Mouse (Mus musculus): Measurements from ENCODE around the gene Arih2.

Gene Arih2

GRCm38 (mm10) chr9:108579344-108579690, 69.9 kb downstream of the Arih2 start:
- no peak for DNase-seq (ENCODE audit: low read depth)

- peak; percentile 92 for DNase-seq (ENCODE audit: low read depth)
Observed at GRCm38 (mm10) chr9:108578545-108579343, 70.4 kb downstream of the Arih2 start, which contains the start of gene Wdr6. Gene Wdr6 (minus strand): TSS chr9:108578739.

- DNase-seq (ENCODE audit: low read depth) = no peak
Observed at GRCm38 (mm10) chr9:108577934-108578544, 71.1 kb downstream of the Arih2 start.

- no peak for DNase-seq (ENCODE audit: low read depth)
Observed at GRCm38 (mm10) chr9:108577025-108577424, 72.2 kb downstream of the Arih2 start.

GRCm38 (mm10) chr9:108575321-108576297, 73.6 kb downstream of the Arih2 start:
- DNase-seq (ENCODE audit: low read depth) = no peak

- no peak for DNase-seq (ENCODE audit: low read depth)
Observed at GRCm38 (mm10) chr9:108574921-108575320, 74.3 kb downstream of the Arih2 start.

GRCm38 (mm10) chr9:108573774-108574690, 75.2 kb downstream of the Arih2 start:
- no peak for DNase-seq (ENCODE audit: low read depth)

- DNase-seq (ENCODE audit: low read depth) = no peak
Observed at GRCm38 (mm10) chr9:108572321-108572720, 76.9 kb downstream of the Arih2 start.

GRCm38 (mm10) chr9:108571401-108571973, 77.7 kb downstream of the Arih2 start:
- no peak for DNase-seq (ENCODE audit: low read depth)

- DNase-seq (ENCODE audit: low read depth) = peak; percentile 55
Observed at GRCm38 (mm10) chr9:108570207-108570896, 78.8 kb downstream of the Arih2 start.

GRCm38 (mm10) chr9:108569381-108570206, 79.6 kb downstream of the Arih2 start, which contains the start of gene Dalrd3:
Gene Dalrd3 (plus strand): TSS chr9:108569886.
- peak; percentile 81 for DNase-seq (ENCODE audit: low read depth)

GRCm38 (mm10) chr9:108568511-108568921, 80.7 kb downstream of the Arih2 start:
- DNase-seq (ENCODE audit: low read depth) = no peak

- DNase-seq (ENCODE audit: low read depth) = no peak
Observed at GRCm38 (mm10) chr9:108567931-108568419, 81.2 kb downstream of the Arih2 start.

- peak; percentile 86 for DNase-seq (ENCODE audit: low read depth)
Observed at GRCm38 (mm10) chr9:108566815-108567776, 82.1 kb downstream of the Arih2 start, which contains the start of gene Ndufaf3. Gene Ndufaf3 (minus strand): TSS chr9:108567434.

GRCm38 (mm10) chr9:108565881-108566814, 83.0 kb downstream of the Arih2 start:
- DNase-seq (ENCODE audit: low read depth) = no peak

GRCm38 (mm10) chr9:108564131-108564530, 85.1 kb downstream of the Arih2 start:
- no peak for DNase-seq (ENCODE audit: low read depth)

- no peak for DNase-seq (ENCODE audit: low read depth)
Observed at GRCm38 (mm10) chr9:108563671-108564070, 85.5 kb downstream of the Arih2 start.

All from fibroblast of lung, adult 2 months (primary cell).